Mouse (Mus musculus) midbrain, embryonic 11.5 days (tissue): ENCODE data around the gene Nr1i3. TPM values are rescaled to one million over a fixed set of nuclear protein-coding genes. Genes with fewer than 3 reads are reported as not detected.

Experiments
- ATAC-seq: fragments of 200-750 bp; cut with Nextera tagmentation; 2 replicates; pipeline ENCODE4 v1.8.0; 2017; ENCODE audit warnings: moderate TSS enrichment, moderate library complexity; ENCODE audit not compliant: low FRiP score
- DNase-seq: peaks from one replicate; pipeline ENCODE4 v3.0.0; 2015; ENCODE audit warnings: low spot score; ENCODE audit errors: missing footprints
- H3K27ac ChIP-seq: fragments of 300-500 bp; sonication (generic); 2 replicates; pipeline ENCODE4 v1.5.1; 2014; ENCODE audit warnings: low read depth, low read length
- H3K27me3 ChIP-seq: fragments of 300-500 bp; sonication (generic); 2 replicates; pipeline ENCODE4 v1.6.1; 2014; ENCODE audit warnings: mild to moderate bottlenecking, low read length, moderate library complexity, mixed read lengths; ENCODE audit not compliant: control insufficient read depth, insufficient read depth
- H3K36me3 ChIP-seq: fragments of 300-500 bp; sonication (generic); 2 replicates; pipeline ENCODE4 v1.6.1; 2014; ENCODE audit warnings: mild to moderate bottlenecking, low read length, moderate library complexity, mixed read lengths; ENCODE audit not compliant: control insufficient read depth, insufficient read depth
- H3K4me1 ChIP-seq: fragments of 300-500 bp; sonication (generic); 2 replicates; pipeline ENCODE4 v1.6.1; 2014; ENCODE audit warnings: low read length; ENCODE audit not compliant: control insufficient read depth, insufficient read depth
- H3K4me2 ChIP-seq: fragments of 300-500 bp; sonication (generic); 2 replicates; pipeline ENCODE4 v1.6.1; 2014; ENCODE audit warnings: mild to moderate bottlenecking, moderate library complexity
- H3K4me3 ChIP-seq: fragments of 300-500 bp; sonication (generic); 2 replicates; pipeline ENCODE4 v1.5.1; 2014; ENCODE audit warnings: low read depth, low read length
- H3K9ac ChIP-seq: fragments of 300-500 bp; sonication (generic); 2 replicates; pipeline ENCODE4 v1.6.1; 2014; ENCODE audit warnings: low read length
- H3K9me3 ChIP-seq: fragments of 300-500 bp; sonication (generic); 2 replicates; pipeline ENCODE4 v1.6.1; 2016; ENCODE audit warnings: low read length; ENCODE audit not compliant: control insufficient read depth
- WGBS: fragments of 180-500 bp; shearing (Covaris S2); extraction: QIAGEN DNeasy Blood & Tissue Kit; methylation state at CpG from one replicate; pipeline ENCODE4 v1.1.7; 2014; 5-methylcytosine and 5-hydroxymethylcytosine counted together
- polyA plus RNA-seq: library from polyadenylated mRNA; unstranded; fragments of >200 nt; fragmentation: Nextera tagmentation; extraction: Ambion mirVana; gene quantifications from 2 replicates; pipeline ENCODE4 v1.2.1, GENCODE M21; 2014

Nr1i3 gene
- polyA plus RNA-seq, 1 experiment from 2014 or later = 0.18 TPM

DNA sequence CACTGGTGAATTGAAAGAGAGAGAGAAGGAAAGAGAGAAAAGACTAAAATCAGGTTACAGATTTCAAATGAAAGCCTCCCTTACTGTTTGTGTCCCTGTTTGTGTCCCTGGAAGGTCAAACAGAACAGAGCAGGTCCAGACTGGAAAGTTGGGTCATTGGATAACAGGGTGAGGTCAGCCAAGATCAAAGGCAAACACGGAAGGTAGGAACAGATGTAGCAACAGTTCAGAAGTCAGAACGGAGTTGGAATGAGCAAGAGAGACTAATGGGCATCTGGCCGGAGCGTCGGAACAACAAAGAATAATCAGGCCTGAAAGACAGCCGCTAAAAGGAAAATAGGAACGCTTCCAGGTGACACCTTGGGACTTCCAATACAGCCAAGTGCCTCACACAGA, 9.5 kb upstream of the Nr1i3 start:
- Histone ChIP-seq H3K9ac (no peak overlapping the region), H3K27ac (no peak overlapping the region), H3K27me3 (no peaks in the 10 kb centered on the region), H3K4me3 (no peak overlapping the region), H3K36me3 (no peaks in the 10 kb centered on the region), H3K9me3 (no peaks in the 10 kb centered on the region), H3K4me1 (no peaks in the 10 kb centered on the region), H3K4me2 (no peak overlapping the region)
- ATAC-seq (no peak), DNase-seq (no peak)
- WGBS = 78% methylated on average over 7 of the region's 7 CpGs

DNA sequence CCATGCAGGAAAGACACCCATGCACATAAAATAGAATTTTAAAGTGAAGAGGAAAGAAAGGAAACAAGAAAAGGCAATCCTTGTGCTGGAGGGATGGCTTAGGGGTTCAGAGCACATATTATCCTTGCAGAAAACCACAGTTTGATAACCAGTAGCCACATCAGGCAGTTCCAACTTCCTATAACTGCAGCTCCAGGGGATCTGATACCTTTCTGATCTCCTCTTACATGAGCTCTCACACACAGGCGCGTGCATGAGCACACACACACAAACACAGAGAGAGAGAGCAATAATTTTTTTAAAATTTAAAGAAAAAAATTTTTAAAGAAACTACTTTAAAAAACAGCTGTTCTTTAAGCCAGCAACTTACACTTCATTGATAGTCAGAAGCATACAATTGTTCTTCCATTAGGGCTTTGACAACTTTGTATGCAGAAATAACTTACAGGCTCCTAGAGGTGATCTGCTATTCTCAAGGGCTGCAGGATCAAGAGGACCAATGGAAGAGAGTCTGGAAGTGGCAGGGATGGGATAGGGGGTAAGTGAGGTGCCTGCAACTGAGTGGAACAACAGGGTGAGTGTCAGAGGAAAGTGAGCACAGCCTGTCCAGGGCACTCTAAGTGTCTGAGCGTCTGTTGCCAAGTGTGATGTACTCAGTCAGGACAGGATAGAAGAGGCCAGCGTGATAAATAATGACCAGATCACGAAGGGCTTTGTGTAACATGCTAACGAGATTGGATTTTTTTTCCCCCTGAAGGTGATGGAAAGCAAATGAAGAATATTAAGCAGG, 7.9 kb upstream of the Nr1i3 start:
- 79% methylated on average over 6 of the region's 6 CpGs for WGBS

DNA sequence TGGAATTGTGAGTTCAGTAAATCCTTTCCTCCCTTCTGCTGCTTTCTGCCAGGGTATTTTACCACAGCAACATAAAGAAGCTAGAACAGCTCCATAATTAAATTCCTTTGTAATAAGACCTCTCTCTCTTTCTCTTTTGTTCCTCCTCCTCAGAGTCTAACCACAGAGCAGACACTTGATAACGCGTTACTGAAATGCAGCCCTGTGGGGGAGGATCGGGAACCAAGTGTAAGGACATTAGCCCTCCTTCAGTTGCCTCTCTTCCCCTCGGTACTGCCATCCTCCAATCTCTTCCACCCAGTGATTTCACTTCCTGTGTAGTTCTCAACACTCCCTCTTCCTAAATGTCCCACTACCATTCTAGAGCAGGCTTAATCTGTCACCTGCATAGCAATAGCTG, 4.4 kb upstream of the Nr1i3 start:
- ATAC-seq (no peak), DNase-seq (no peak)
- H3K9me3 ChIP-seq = no peaks in the 10 kb centered on the region
- H3K36me3 ChIP-seq = no peaks in the 10 kb centered on the region
- H3K4me2 ChIP-seq = no peak overlapping the region
- no peak overlapping the region for H3K9ac ChIP-seq
- no peaks in the 10 kb centered on the region; the same call in 1 of the 2 replicates for H3K27me3 ChIP-seq
- no peaks in the 10 kb centered on the region for H3K4me1 ChIP-seq
- no peak overlapping the region for H3K27ac ChIP-seq
- H3K4me3 ChIP-seq = no peak overlapping the region
- WGBS = 24% methylated on average over 4 of the region's 4 CpGs

More for the DNA sequence above, 7.9 kb upstream of the Nr1i3 start:
- DNase-seq (no peak), ATAC-seq (no peak)
- Histone ChIP-seq H3K27ac (no peak overlapping the region), H3K4me2 (no peak overlapping the region), H3K36me3 (no peaks in the 10 kb centered on the region), H3K27me3 (no peaks in the 10 kb centered on the region; the same call in 1 of the 2 replicates), H3K4me3 (no peak overlapping the region), H3K9me3 (no peaks in the 10 kb centered on the region), H3K4me1 (no peaks in the 10 kb centered on the region), H3K9ac (no peak overlapping the region)

DNA sequence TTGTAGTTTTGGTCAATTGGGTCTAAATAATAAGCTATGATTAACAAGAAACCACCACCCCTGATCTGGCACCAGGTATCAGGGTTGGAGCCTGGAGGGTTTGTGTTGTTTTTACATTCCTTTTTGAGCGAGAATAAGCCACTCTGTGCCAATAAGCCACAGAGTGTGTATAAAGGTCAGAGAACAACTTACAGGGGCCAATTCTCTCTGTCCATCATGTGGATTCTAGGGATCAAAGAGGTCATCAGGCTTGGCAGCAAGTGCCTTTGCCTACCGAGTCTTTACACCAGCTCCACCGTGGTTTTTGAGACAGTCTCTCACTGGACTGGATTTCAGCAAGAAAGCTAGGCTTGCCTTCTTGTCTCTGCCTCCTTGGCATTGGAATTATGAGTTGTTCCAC, 916 bp upstream of the Nr1i3 start:
- ATAC-seq = no peak
- no peak overlapping the region for H3K4me2 ChIP-seq
- no peaks in the 10 kb centered on the region; the same call in 1 of the 2 replicates for H3K27me3 ChIP-seq
- no peak overlapping the region for H3K27ac ChIP-seq
- no peak for DNase-seq
- 33% methylated on average over 3 of the region's 3 CpGs for WGBS
- H3K4me1 ChIP-seq = no peaks in the 10 kb centered on the region
- H3K9me3 ChIP-seq = no peaks in the 10 kb centered on the region
- H3K36me3 ChIP-seq = no peaks in the 10 kb centered on the region
- no peak overlapping the region for H3K9ac ChIP-seq
- H3K4me3 ChIP-seq = no peak overlapping the region

DNA sequence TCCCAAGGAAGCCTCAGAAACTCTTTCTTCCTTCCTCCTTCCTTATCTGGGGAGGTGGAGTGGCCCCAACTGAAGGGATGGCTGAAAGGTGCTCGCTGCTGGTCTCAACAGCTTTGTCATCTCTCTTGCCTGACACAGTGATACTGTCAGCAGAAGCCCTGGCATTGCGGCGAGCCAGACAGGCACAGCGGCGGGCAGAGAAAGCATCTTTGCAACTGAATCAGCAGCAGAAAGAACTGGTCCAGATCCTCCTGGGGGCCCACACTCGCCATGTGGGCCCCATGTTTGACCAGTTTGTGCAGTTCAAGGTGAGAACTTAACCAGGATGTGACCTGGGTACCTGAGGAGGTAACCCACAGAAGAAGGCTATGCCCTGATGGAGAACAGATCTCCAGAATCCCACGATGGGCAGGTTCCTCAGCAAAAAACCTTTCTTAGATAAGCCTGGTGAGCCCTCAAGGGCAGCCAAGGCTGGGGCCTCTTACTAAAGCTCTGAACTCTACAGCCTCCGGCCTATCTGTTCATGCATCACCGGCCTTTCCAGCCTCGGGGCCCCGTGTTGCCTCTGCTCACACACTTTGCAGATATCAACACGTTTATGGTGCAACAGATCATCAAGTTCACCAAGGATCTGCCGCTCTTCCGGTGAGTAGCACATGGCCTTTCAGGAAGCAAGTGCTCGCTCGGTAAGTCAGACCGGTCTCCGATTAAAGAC, 2.6 kb downstream of the Nr1i3 start:
- DNase-seq (no peak), ATAC-seq (no peak)

DNA sequence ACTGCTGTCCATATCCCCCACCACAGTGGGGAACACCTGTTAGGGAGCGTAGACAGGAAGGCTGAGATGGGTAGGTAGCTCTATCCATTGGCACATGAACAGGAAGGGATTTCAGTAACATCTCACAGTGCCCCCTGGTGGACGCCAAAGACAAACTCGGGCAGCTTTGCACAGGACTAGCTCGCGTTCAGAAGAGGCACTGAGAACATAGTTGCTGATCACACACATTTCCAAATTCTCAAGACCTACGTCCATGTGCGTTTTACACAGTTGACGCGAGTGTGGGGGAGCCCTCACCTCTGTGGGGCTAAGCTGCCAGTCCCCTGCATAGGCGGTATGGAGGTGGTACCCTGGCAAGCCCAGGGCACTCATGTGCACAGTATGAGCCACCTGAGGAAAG, 7.1 kb downstream of the Nr1i3 start:
- Histone ChIP-seq H3K4me1 (peaks cover 11% of the 10 kb centered on the region), H3K27ac (no peak overlapping the region), H3K9ac (no peak overlapping the region), H3K4me2 (peak overlapping the region; percentile 85), H3K9me3 (no peaks in the 10 kb centered on the region), H3K4me3 (peak overlapping the region; percentile 46; the same call in 1 of the 2 replicates), H3K27me3 (no peaks in the 10 kb centered on the region), H3K36me3 (peaks cover 5% of the 10 kb centered on the region; the same call in 1 of the 2 replicates)
- peak; percentile 31 for ATAC-seq
- WGBS = 10% methylated on average over 10 of the region's 10 CpGs
- peak; percentile 94 for DNase-seq

More for the DNA sequence above, 2.6 kb downstream of the Nr1i3 start:
- H3K36me3 ChIP-seq = peaks cover 5% of the 10 kb centered on the region; the same call in 1 of the 2 replicates
- H3K4me2 ChIP-seq = no peak overlapping the region
- no peak overlapping the region for H3K27ac ChIP-seq
- H3K4me1 ChIP-seq = peaks cover 6% of the 10 kb centered on the region
- WGBS = 89% methylated on average over 18 of the region's 18 CpGs
- no peaks in the 10 kb centered on the region for H3K27me3 ChIP-seq
- H3K4me3 ChIP-seq = no peak overlapping the region
- H3K9ac ChIP-seq = no peak overlapping the region
- H3K9me3 ChIP-seq = no peaks in the 10 kb centered on the region

DNA sequence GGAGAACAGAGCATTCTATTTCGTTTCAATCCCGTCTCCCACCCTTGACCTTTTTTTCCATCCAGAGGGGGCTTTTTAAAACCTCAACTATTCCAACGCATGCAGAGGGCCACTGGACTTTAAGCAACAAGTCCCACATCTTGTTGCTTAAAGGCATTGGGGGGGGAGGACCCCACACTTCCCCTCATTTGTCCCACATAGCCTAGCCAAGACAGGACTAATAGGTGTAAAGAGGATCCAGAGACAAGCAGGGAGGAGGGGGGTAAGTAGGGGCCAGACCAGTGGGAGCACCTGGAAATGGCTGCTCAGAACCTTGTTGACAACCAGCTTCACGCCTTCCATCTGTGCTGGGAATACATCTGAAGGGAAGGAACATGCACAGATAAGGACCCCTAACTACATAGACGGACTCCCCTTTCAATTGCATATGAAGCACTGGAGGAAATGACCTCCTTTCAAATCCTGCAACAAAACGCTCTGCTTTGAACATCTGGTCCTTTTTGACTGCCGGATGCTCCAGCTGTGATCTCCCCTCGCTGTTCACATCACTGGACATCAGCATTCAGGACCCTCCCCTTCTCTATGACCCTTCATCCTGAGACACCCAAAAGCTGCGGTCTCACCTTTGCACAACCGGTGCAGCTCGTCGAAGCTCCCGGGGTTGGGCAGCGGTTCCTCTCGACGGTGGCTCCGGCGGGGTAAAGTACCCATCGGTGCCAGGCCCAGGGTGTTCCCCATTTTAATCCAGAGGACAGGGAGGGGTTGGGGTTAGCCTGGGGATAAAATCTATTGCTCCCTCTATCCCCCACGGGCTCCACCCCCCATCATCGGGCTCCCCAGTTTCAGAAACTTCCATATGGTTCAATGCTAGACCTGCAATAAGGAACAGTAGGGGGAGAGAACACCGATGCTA, 7.8 kb downstream of the Nr1i3 start:
- 8% methylated on average over 22 of the region's 22 CpGs for WGBS
- H3K9me3 ChIP-seq = no peaks in the 10 kb centered on the region
- no peaks in the 10 kb centered on the region for H3K27me3 ChIP-seq
- DNase-seq (peak; percentile 88), ATAC-seq (peak; percentile 8; the same call in 1 of the 2 replicates)
- H3K27ac ChIP-seq = no peak overlapping the region
- peak overlapping the region; percentile 85 for H3K4me2 ChIP-seq
- H3K4me3 ChIP-seq = peak overlapping the region; percentile 46
- peaks cover 11% of the 10 kb centered on the region for H3K4me1 ChIP-seq
- H3K36me3 ChIP-seq = peaks cover 5% of the 10 kb centered on the region; the same call in 1 of the 2 replicates
- H3K9ac ChIP-seq = peak overlapping the region; percentile 53

DNA sequence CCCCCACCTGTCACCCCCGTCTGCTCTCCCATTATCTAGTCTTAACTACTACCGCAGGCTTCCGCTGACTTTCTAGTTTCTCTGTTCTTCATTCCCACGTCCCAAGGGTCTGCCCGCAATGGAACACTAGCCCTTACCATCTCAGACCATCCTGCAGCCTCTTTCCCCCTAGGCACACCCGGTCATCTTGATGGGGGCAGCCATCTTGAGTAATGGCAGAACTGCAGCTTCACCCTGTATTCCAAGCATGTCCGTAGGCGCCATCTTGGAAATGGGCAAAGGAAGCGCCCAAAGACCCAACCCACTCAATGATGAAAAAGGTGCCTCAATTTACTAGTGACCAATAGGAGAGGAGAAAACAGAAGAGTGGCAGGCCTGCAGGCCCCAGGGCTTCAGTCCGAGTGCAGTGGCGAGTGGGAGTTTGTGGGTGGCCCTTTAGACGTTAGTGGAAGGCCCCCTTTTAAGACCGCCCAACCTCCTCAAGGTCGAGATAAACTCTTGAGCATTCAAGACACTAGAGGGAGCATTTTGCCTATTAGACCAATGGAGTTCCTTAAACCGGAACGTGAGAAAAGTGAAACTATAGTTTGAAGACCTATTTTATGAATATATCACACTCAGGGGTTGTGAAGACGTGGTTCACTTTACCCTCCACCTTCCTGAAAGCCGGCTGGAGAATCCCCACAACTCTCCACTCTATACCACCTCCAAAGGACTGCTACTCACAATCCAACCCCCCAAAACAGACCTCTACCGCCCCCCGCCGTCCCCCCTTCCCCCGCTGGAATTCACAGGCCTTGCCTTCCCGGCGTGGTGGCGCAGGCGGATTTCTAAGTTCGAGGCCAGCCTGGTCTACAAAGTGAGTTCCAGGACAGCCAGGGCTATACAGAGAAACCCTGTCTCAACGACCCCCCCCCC, 8.7 kb downstream of the Nr1i3 start, which contains the start of gene Tomm40l:
TSS of gene Tomm40l (minus strand) at position 277 of the 918 bp plus-strand sequence.
- H3K4me1 ChIP-seq = peaks cover 11% of the 10 kb centered on the region
- H3K9me3 ChIP-seq = no peaks in the 10 kb centered on the region
- ATAC-seq (peak; percentile 97), DNase-seq (peak; percentile 98)
- peak within 1 kb of the TSS; percentile 46 for H3K4me3 ChIP-seq
- H3K4me2 ChIP-seq = peak within 1 kb of the TSS; percentile 85
- H3K27ac ChIP-seq = peak within 1 kb of the TSS; percentile 49
- H3K36me3 ChIP-seq = peaks cover 5% of the 10 kb centered on the region; the same call in 1 of the 2 replicates
- H3K9ac ChIP-seq = peak within 1 kb of the TSS; percentile 53
- H3K27me3 ChIP-seq = no peaks in the 10 kb centered on the region
- 4% methylated on average over 28 of the region's 28 CpGs for WGBS
